Mouse (Mus musculus) heart, postnatal 4 days (tissue): Measurements from ENCODE around the gene Fbln1. TPM values are rescaled to one million over a fixed set of nuclear protein-coding genes. Genes with fewer than 3 reads are reported as not detected.

Source experiments
- DNase-seq: peaks from one replicate; pipeline ENCODE4 v3.0.0; 2021
- total RNA-seq, 2 experiments: library from RNA; stranded (reverse); gene quantifications; 2 replicates each; pipeline ENCODE4 v1.2.3; 2021

Fbln1 gene
- total RNA-seq, 2 experiments from 2014 or later = 69.2 to 71.4 TPM

GRCm38 (mm10) chr15:85206703-85207075 is 940 bp downstream of the Fbln1 start:
- no peak for DNase-seq

- DNase-seq = no peak
Measured at GRCm38 (mm10) chr15:85207081-85207480, 1.3 kb downstream of the Fbln1 start.

- DNase-seq = peak; percentile 68
Measured at GRCm38 (mm10) chr15:85207763-85208162, 2.0 kb downstream of the Fbln1 start.

- no peak for DNase-seq
Measured at GRCm38 (mm10) chr15:85208332-85208731, 2.6 kb downstream of the Fbln1 start.

GRCm38 (mm10) chr15:85209341-85209740 is 3.6 kb downstream of the Fbln1 start:
- DNase-seq = peak; percentile 38

- no peak for DNase-seq
Measured at GRCm38 (mm10) chr15:85210686-85211085, 4.9 kb downstream of the Fbln1 start.

- DNase-seq = no peak
Measured at GRCm38 (mm10) chr15:85211101-85211760, 5.5 kb downstream of the Fbln1 start.

- no peak for DNase-seq
Measured at GRCm38 (mm10) chr15:85216069-85216813, 10.5 kb downstream of the Fbln1 start.

GRCm38 (mm10) chr15:85218617-85219265 is 13.0 kb downstream of the Fbln1 start:
- DNase-seq = no peak

GRCm38 (mm10) chr15:85220371-85220770 is 14.6 kb downstream of the Fbln1 start:
- DNase-seq = no peak

GRCm38 (mm10) chr15:85221115-85221854 is 15.5 kb downstream of the Fbln1 start:
- DNase-seq = peak; percentile 65

- no peak for DNase-seq
Measured at GRCm38 (mm10) chr15:85225693-85226092, 19.9 kb downstream of the Fbln1 start.

- DNase-seq = no peak
Measured at GRCm38 (mm10) chr15:85226841-85227240, 21.1 kb downstream of the Fbln1 start.

- no peak for DNase-seq
Measured at GRCm38 (mm10) chr15:85228568-85228967, 22.8 kb downstream of the Fbln1 start.

- DNase-seq = no peak
Measured at GRCm38 (mm10) chr15:85229960-85230535, 24.3 kb downstream of the Fbln1 start.

GRCm38 (mm10) chr15:85230613-85231012 is 24.9 kb downstream of the Fbln1 start:
- no peak for DNase-seq

GRCm38 (mm10) chr15:85231443-85232255 is 25.9 kb downstream of the Fbln1 start:
- peak; percentile 86 for DNase-seq

GRCm38 (mm10) chr15:85232256-85232535 is 26.4 kb downstream of the Fbln1 start:
- DNase-seq = no peak

GRCm38 (mm10) chr15:85232543-85233250 is 26.9 kb downstream of the Fbln1 start:
- DNase-seq = no peak

- no peak for DNase-seq
Measured at GRCm38 (mm10) chr15:85233251-85233611, 27.5 kb downstream of the Fbln1 start.

- no peak for DNase-seq
Measured at GRCm38 (mm10) chr15:85233690-85234089, 27.9 kb downstream of the Fbln1 start.
